Mouse (Mus musculus) embryonic fibroblast, embryonic 13.5 days (primary cell): ENCODE data around the gene BC107364.
"Not testable (repeated sequence)": the region's sequence is repeated elsewhere in the genome, so short reads cannot be mapped to it uniquely, and the experiment has no call there.

ENCODE experiments used
- CTCF ChIP-seq: IDR thresholded peaks from 2 replicates; pipeline ENCODE4 v1.5.1; 2011; ENCODE audit warnings: mild to moderate bottlenecking, control low read depth, low read length, moderate library complexity, borderline replicate concordance; ENCODE audit not compliant: insufficient read depth
- POLR2A ChIP-seq: IDR thresholded peaks from 2 replicates; pipeline ENCODE4 v1.6.1; 2011; ENCODE audit warnings: low read depth, mild to moderate bottlenecking, control low read depth, low read length, moderate library complexity

DNA sequence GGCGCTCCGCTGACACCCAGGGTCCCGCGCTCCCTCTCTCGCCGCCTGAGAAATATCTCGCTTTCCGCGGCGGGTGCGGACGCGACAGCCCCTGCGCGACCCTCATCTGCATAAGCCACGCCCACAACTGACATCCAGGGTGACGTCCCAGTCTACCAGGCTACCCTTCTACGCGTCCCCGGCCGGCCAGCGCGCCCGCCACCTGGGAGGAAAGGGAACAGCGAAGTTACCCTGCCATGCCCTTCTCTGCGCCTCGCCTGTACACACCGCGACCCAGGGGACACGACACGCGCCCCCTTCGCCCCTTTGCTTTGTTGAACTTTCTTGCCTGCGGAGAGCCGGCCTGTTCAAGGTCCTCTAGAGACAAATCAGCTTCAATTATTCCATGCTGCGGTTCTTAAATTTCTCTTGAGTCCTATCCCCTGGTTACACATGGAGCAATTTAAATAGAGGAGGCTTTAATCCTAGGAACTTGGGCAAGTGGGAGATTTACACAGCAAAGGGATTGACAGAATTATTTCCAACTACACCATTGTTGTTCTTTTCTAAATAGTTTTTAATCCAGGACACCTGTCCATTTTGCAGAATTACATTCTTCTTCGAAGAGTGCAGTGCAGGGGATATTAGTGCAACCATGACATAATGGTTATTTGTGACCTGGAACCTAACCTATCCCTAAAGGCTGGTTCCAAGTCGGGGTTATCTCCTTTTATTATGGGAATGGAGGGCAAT, 34.9 kb upstream of the BC107364 start:
- not testable (repeated sequence) for TF ChIP-seq POLR2A, CTCF
